Mouse (Mus musculus) spleen, postnatal 14 days (tissue): ENCODE measurements around the gene Acot7.
"Not testable (repeated sequence)": the region's sequence is repeated elsewhere in the genome, so short reads cannot be mapped to it uniquely, and the experiment has no call there.

ENCODE experiments used
- DNase-seq, 2 experiments: peaks; one replicate each; pipeline ENCODE4 v3.0.0; 2021 to 2022; ENCODE audit warnings: low spot score in 2 of 2

Gene Acot7

GRCm38 (mm10) chr4:152202905-152203304 is 25.0 kb downstream of the Acot7 start:
- no peak for DNase-seq

GRCm38 (mm10) chr4:152204663-152205062 is 26.7 kb downstream of the Acot7 start:
- no peak for DNase-seq

- no peak for DNase-seq
Observed at GRCm38 (mm10) chr4:152206199-152206598, 28.3 kb downstream of the Acot7 start.

- DNase-seq: no peak
Observed at GRCm38 (mm10) chr4:152209623-152210022, 31.7 kb downstream of the Acot7 start.

GRCm38 (mm10) chr4:152212091-152212505 is 34.2 kb downstream of the Acot7 start:
- no peak for DNase-seq

- peak in 1 of 2 experiments; percentile 43 for DNase-seq
Observed at GRCm38 (mm10) chr4:152212531-152212930, 34.6 kb downstream of the Acot7 start.

- DNase-seq: no peak
Observed at GRCm38 (mm10) chr4:152212974-152213373, 35.0 kb downstream of the Acot7 start.

GRCm38 (mm10) chr4:152213760-152214480 is 36.0 kb downstream of the Acot7 start:
- DNase-seq: peak; percentile 74 to 86

GRCm38 (mm10) chr4:152214871-152215415 is 37.0 kb downstream of the Acot7 start:
- DNase-seq: no peak

- no peak for DNase-seq
Observed at GRCm38 (mm10) chr4:152219591-152219990, 41.7 kb downstream of the Acot7 start.

GRCm38 (mm10) chr4:152220771-152221410 is 43.0 kb downstream of the Acot7 start:
- no peak for DNase-seq

- no peak for DNase-seq
Observed at GRCm38 (mm10) chr4:152221411-152221887, 43.5 kb downstream of the Acot7 start.

GRCm38 (mm10) chr4:152222111-152222510 is 44.2 kb downstream of the Acot7 start:
- DNase-seq: no peak

- no peak for DNase-seq
Observed at GRCm38 (mm10) chr4:152222513-152222912, 44.6 kb downstream of the Acot7 start.

- DNase-seq: no peak
Observed at GRCm38 (mm10) chr4:152224156-152224555, 46.2 kb downstream of the Acot7 start.

GRCm38 (mm10) chr4:152226901-152227486 is 49.1 kb downstream of the Acot7 start:
- no peak for DNase-seq

- no peak for DNase-seq
Observed at GRCm38 (mm10) chr4:152227749-152228527, 50.0 kb downstream of the Acot7 start.

GRCm38 (mm10) chr4:152230331-152230730 is 52.4 kb downstream of the Acot7 start:
- DNase-seq: not testable (repeated sequence)

- no peak for DNase-seq
Observed at GRCm38 (mm10) chr4:152231326-152231725, 53.4 kb downstream of the Acot7 start.

GRCm38 (mm10) chr4:152232411-152232903 is 54.5 kb downstream of the Acot7 start:
- no peak for DNase-seq

- no peak for DNase-seq
Observed at GRCm38 (mm10) chr4:152239974-152240373, 62.0 kb downstream of the Acot7 start.
